Comparison of ENCODE assay signal across 20 mouse cellular contexts in genomic region chr4:82381786-82382185, GRCm38 (mm10).
DNase-seq lines count a peak whose midpoint lies in the region; ATAC-seq and TF ChIP-seq lines count a peak whose summit lies in the region.
"Had no signal": no experiment of that assay in that cellular context is flagged by ENCODE, and none has a peak within 500 bp of the region (broad histone marks: within the 10 kb centered on the region; RNA-seq: fewer than 3 reads in every experiment).

No protein-coding gene starts in this region.

- no peak for TF ChIP-seq EP300 in MEL (IDR thresholded peaks at IDR 0.05; ENCODE audit: low read depth in 1 of 2, low read length in 2 of 2)
- no peak for TF ChIP-seq EP300 in liver, embryonic 14.5 days (IDR thresholded peaks at IDR 0.05; ENCODE audit: low read depth)

- H3K9me3 ChIP-seq in MEL (replicated peaks; ENCODE audit: insufficient read depth, low read length) = no peaks in the 10 kb centered on the region
- no peaks in the 10 kb centered on the region for H3K9me3 ChIP-seq in liver, embryonic 14.5 days (ENCODE audit: control insufficient read depth, low read length)
- H3K9me3 ChIP-seq: embryonic facial prominence, embryonic 10.5 days; forebrain, embryonic 13.5 days; heart, embryonic 10.5 days; hindbrain, embryonic 12.5 days; liver, embryonic 13.5 days; midbrain, embryonic 13.5 days; neural tube, embryonic 13.5 days had no signal

- no peaks in the 10 kb centered on the region for H3K36me3 ChIP-seq in kidney, adult 2 months (ENCODE audit: control insufficient read depth, insufficient read depth, low read length)
- no peaks in the 10 kb centered on the region for H3K36me3 ChIP-seq in MEL (ENCODE audit: control insufficient read depth in 1 of 2, insufficient read depth in 2 of 2, low read length in 2 of 2)
- H3K36me3 ChIP-seq in liver, embryonic 14.5 days (replicated peaks; ENCODE audit: control insufficient read depth, insufficient read depth, low read depth) = no peaks in the 10 kb centered on the region
- H3K36me3 ChIP-seq: hindbrain, embryonic 12.5 days; liver, embryonic 13.5 days; midbrain, embryonic 13.5 days; neural tube, embryonic 13.5 days had no signal

- H3K27me3 ChIP-seq in kidney, adult 2 months (replicated peaks; ENCODE audit: control insufficient read depth, insufficient read depth, low read length) = no peaks in the 10 kb centered on the region
- no peaks in the 10 kb centered on the region for H3K27me3 ChIP-seq in MEL (ENCODE audit: control insufficient read depth in 1 of 2, insufficient read depth in 2 of 2, low read length in 2 of 2)
- no peaks in the 10 kb centered on the region for H3K27me3 ChIP-seq in liver, embryonic 14.5 days (ENCODE audit: control insufficient read depth, insufficient read depth, low read length)
- H3K27me3 ChIP-seq: forebrain, embryonic 13.5 days; hindbrain, embryonic 12.5 days; liver, embryonic 13.5 days; midbrain, embryonic 13.5 days; neural tube, embryonic 13.5 days had no signal

- peak; percentile 92 for DNase-seq in kidney, adult 2 months
- DNase-seq in kidney, postnatal 4 days = no peak
- DNase-seq in MEL (ENCODE audit: low read depth, low spot score) (no peak), adipocyte (ENCODE audit: low spot score) (peak; percentile 59)
- DNase-seq in liver, embryonic 14.5 days (ENCODE audit: low read depth in 3 of 3, low spot score in 3 of 3) = peak in 2 of 3 experiments; percentile 16 to 35
- no peak for DNase-seq in urinary bladder, adult 18-20 months (ENCODE audit: low spot score in 2 of 2)
- no peak for DNase-seq in heart, adult 18-20 months
- DNase-seq: cerebellum, adult 8-10 months; gastrocnemius, postnatal 14 days; left cerebral cortex, postnatal 4 days; liver, embryonic 13.5 days; thymus, postnatal 25 days had no signal

- no peak for TF ChIP-seq CTCF in kidney, adult 2 months (conservative IDR thresholded peaks at IDR 0.05; ENCODE audit: insufficient read depth, insufficient read length, low read depth, low read length)
- TF ChIP-seq CTCF in MEL (IDR thresholded peaks at IDR 0.05 in 2 of 3, conservative IDR thresholded peaks at IDR 0.05 in 1 of 3; ENCODE audit: control insufficient read depth in 1 of 3, insufficient read depth in 1 of 3, low read depth in 2 of 3, low read length in 3 of 3, poor library complexity in 1 of 3, severe bottlenecking in 1 of 3) = no peak
- no peak for TF ChIP-seq CTCF in liver, embryonic 14.5 days (IDR thresholded peaks at IDR 0.05; ENCODE audit: low read depth)

- no peak for ATAC-seq in liver, embryonic 14.5 days (ENCODE audit: insufficient read depth)
- ATAC-seq: forebrain, embryonic 13.5 days; inflammation-experienced regulatory T-cells, adult 6 months; lung, postnatal 0 days; midbrain, embryonic 13.5 days had no signal

- no peak for TF ChIP-seq POLR2A in kidney, adult 2 months (IDR thresholded peaks at IDR 0.05; ENCODE audit: low read depth, low read length)
- no peak for TF ChIP-seq POLR2A in MEL (IDR thresholded peaks at IDR 0.05; ENCODE audit: control insufficient read depth in 1 of 2, insufficient read depth in 1 of 2, low read depth in 1 of 2, low read length in 2 of 2, poor library complexity in 1 of 2)

- no peak overlapping the region for H3K4me2 ChIP-seq in liver, embryonic 14.5 days (ENCODE audit: low read depth)
- H3K4me2 ChIP-seq: forebrain, embryonic 13.5 days; hindbrain, embryonic 12.5 days; liver, embryonic 13.5 days; midbrain, embryonic 13.5 days; neural tube, embryonic 13.5 days had no signal

- no peak overlapping the region for H3K9ac ChIP-seq in MEL (ENCODE audit: control insufficient read depth, low read depth, low read length, poor library complexity, severe bottlenecking)
- no peak overlapping the region for H3K9ac ChIP-seq in liver, embryonic 14.5 days (replicated peaks)
- H3K9ac ChIP-seq: forebrain, embryonic 13.5 days; hindbrain, embryonic 12.5 days; liver, embryonic 13.5 days; midbrain, embryonic 13.5 days; neural tube, embryonic 13.5 days had no signal

- peak overlapping the region; percentile 71; the same call in 1 of the 2 replicates for H3K27ac ChIP-seq in kidney, adult 2 months (ENCODE audit: insufficient read depth, low read depth, low read length)
- no peak overlapping the region for H3K27ac ChIP-seq in MEL (ENCODE audit: control insufficient read depth, low read depth, low read length)
- H3K27ac ChIP-seq in liver, embryonic 14.5 days = no peak overlapping the region
- H3K27ac ChIP-seq: embryonic facial prominence, embryonic 10.5 days; forebrain, embryonic 13.5 days; heart, embryonic 10.5 days; hindbrain, embryonic 12.5 days; liver, embryonic 13.5 days; midbrain, embryonic 13.5 days; neural tube, embryonic 13.5 days had no signal

- 48% methylated on average over 1 of the region's 1 CpGs for WGBS in kidney, adult 2 months
- WGBS in liver, embryonic 14.5 days (ENCODE audit: insufficient replicate concordance) = 82% methylated on average over 1 of the region's 1 CpGs

- peaks cover 33% of the 10 kb centered on the region for H3K4me1 ChIP-seq in kidney, adult 2 months (ENCODE audit: control insufficient read depth, insufficient read depth, low read length)
- H3K4me1 ChIP-seq in MEL (ENCODE audit: control insufficient read depth in 1 of 2, insufficient read depth in 2 of 2, low read length in 2 of 2) = no peaks in the 10 kb centered on the region
- H3K4me1 ChIP-seq in liver, embryonic 14.5 days (replicated peaks; ENCODE audit: control insufficient read depth in 2 of 2, insufficient read depth in 2 of 2, low read length in 1 of 2) = peaks cover 0 to 6% of the 10 kb centered on the region in 2 experiments; a peak in 2 of 4 replicates

- H3K4me3 ChIP-seq in kidney, adult 2 months (ENCODE audit: insufficient read depth, low read depth, low read length) = no peak overlapping the region
- no peak overlapping the region for H3K4me3 ChIP-seq in MEL (ENCODE audit: control insufficient read depth in 1 of 2, insufficient read depth in 1 of 2, low read depth in 2 of 2, low read length in 2 of 2)
- no peak overlapping the region for H3K4me3 ChIP-seq in liver, embryonic 14.5 days (ENCODE audit: insufficient read depth in 1 of 2, low read depth in 2 of 2, low read length in 2 of 2)
- H3K4me3 ChIP-seq: embryonic facial prominence, embryonic 10.5 days; forebrain, embryonic 13.5 days; heart, embryonic 10.5 days; hindbrain, embryonic 12.5 days; liver, embryonic 13.5 days; midbrain, embryonic 13.5 days; neural tube, embryonic 13.5 days had no signal

- TF ChIP-seq RAD21 in MEL (IDR thresholded peaks at IDR 0.05; ENCODE audit: low read depth, low read length) = no peak

- no peaks in the 10 kb centered on the region for H3K79me2 ChIP-seq in MEL (ENCODE audit: control insufficient read depth, insufficient read depth, low read length, poor library complexity)

TF ChIP-seq in MEL, 35 proteins besides CTCF, POLR2A, EP300 and RAD21:
- TF ChIP-seq SIN3A (IDR thresholded peaks at IDR 0.05; ENCODE audit: low read length) (no peak), GABPA (IDR thresholded peaks at IDR 0.05; ENCODE audit: low read depth, low read length) (no peak), NRF1 (IDR thresholded peaks at IDR 0.05; ENCODE audit: insufficient read depth, low read depth, low read length, poor library complexity, severe bottlenecking) (peak; percentile 45; the same call in 1 of the 2 replicates)

Comparison
In these comparisons a context has a peak if more than half of its experiments do, and no peak if none do; other contexts are left out.
1. DNase-seq: peak in kidney, adult 2 months (single experiment), adipocyte (single experiment) and liver, embryonic 14.5 days (2 of 3); none in kidney, postnatal 4 days (0 of 2), MEL (single experiment), urinary bladder, adult 18-20 months (0 of 2) and heart, adult 18-20 months (0 of 2).